Mouse (Mus musculus) heart, embryonic 14.5 days (tissue): ENCODE measurements around the gene Hmg20a. TPM values are rescaled to one million over a fixed set of nuclear protein-coding genes. Genes with fewer than 3 reads are reported as not detected.

Experiments used
- ATAC-seq: fragments of 200-750 bp; cut with Nextera tagmentation; 2 replicates; pipeline ENCODE4 v1.8.0; 2017; ENCODE audit warnings: low read depth, moderate TSS enrichment; ENCODE audit not compliant: insufficient number of reproducible peaks, insufficient read depth, low FRiP score
- H3K27ac ChIP-seq, 2 experiments: fragments of 200-500 bp in 1 of 2; fragments of 300-500 bp in 1 of 2; sonication (generic) in 1 of 2; replicated peaks in 1 of 2; 2 replicates each; pipeline ENCODE4 v1.5.1; 2012 to 2014; ENCODE audit warnings: low read depth in 2 of 2, low read length in 2 of 2, control low read depth in 1 of 2, mild to moderate bottlenecking in 1 of 2, mixed read lengths in 1 of 2; ENCODE audit not compliant: control insufficient read depth in 1 of 2, insufficient read depth in 1 of 2
- H3K27me3 ChIP-seq: fragments of 300-500 bp; sonication (generic); 2 replicates; pipeline ENCODE4 v1.6.1; 2014; ENCODE audit warnings: mild to moderate bottlenecking, low read length, control low read depth; ENCODE audit not compliant: control insufficient read depth, insufficient read depth
- H3K36me3 ChIP-seq: fragments of 300-500 bp; sonication (generic); 2 replicates; pipeline ENCODE4 v1.6.1; 2014; ENCODE audit warnings: mild to moderate bottlenecking, control low read depth, low read length, mixed read lengths; ENCODE audit not compliant: control insufficient read depth, insufficient read depth
- H3K4me1 ChIP-seq, 2 experiments: fragments of 200-500 bp in 1 of 2; fragments of 300-500 bp in 1 of 2; sonication (generic) in 1 of 2; 2 replicates each; pipeline ENCODE4 v1.6.1; 2012 to 2014; ENCODE audit warnings: low read length in 2 of 2, control low read depth in 1 of 2, mixed read lengths in 1 of 2; ENCODE audit not compliant: control insufficient read depth in 2 of 2, insufficient read depth in 2 of 2
- H3K4me2 ChIP-seq: fragments of 300-500 bp; sonication (generic); 2 replicates; pipeline ENCODE4 v1.6.1; 2014; ENCODE audit warnings: mild to moderate bottlenecking, low read length
- H3K4me3 ChIP-seq, 2 experiments: fragments of 200-500 bp in 1 of 2; fragments of 300-500 bp in 1 of 2; sonication (generic) in 1 of 2; 2 replicates each; pipeline ENCODE4 v1.5.1; 2012 to 2014; ENCODE audit warnings: low read length in 2 of 2, mild to moderate bottlenecking in 2 of 2, control low read depth in 1 of 2, low read depth in 1 of 2, moderate library complexity in 1 of 2; ENCODE audit not compliant: control insufficient read depth in 1 of 2, insufficient read depth in 1 of 2
- H3K9ac ChIP-seq: fragments of 300-500 bp; sonication (generic); 2 replicates; pipeline ENCODE4 v1.6.1; 2014; ENCODE audit warnings: mild to moderate bottlenecking, low read length
- H3K9me3 ChIP-seq: fragments of 300-500 bp; sonication (generic); 2 replicates; pipeline ENCODE4 v1.6.1; 2016; ENCODE audit warnings: low read length, control low read depth; ENCODE audit not compliant: control insufficient read depth
- WGBS: fragments of 180-500 bp; shearing (Covaris S2); extraction: QIAGEN DNeasy Blood & Tissue Kit; methylation state at CpG from one replicate; pipeline ENCODE4 v1.1.7; 2014; 5-methylcytosine and 5-hydroxymethylcytosine counted together
- polyA plus RNA-seq: library from polyadenylated mRNA; unstranded; fragments of >200 nt; fragmentation: Nextera tagmentation; extraction: Ambion mirVana; gene quantifications from 2 replicates; pipeline ENCODE4 v1.2.1, GENCODE M21; 2014

The Hmg20a gene
- polyA plus RNA-seq, 1 experiment from 2014 or later = 58.5 TPM

- Histone ChIP-seq H3K27me3 (no peaks in the 10 kb centered on the region), H3K9me3 (no peaks in the 10 kb centered on the region), H3K36me3 (peaks cover 71% of the 10 kb centered on the region), H3K4me1 (peaks cover 0 to 23% of the 10 kb centered on the region in 2 experiments; a peak in 3 of 4 replicates), H3K4me3 (no peak overlapping the region), H3K9ac (no peak overlapping the region), H3K27ac (no peak overlapping the region; a peak in 1 of 4 replicates), H3K4me2 (no peak overlapping the region)
- 96% methylated on average over 1 of the region's 1 CpGs for whole genome bisulfite sequencing
- ATAC-seq = no peak
These were observed 67.0 kb downstream of the Hmg20a start for GRCm38 (mm10) chr9:56485423-56485822.

- H3K4me1 ChIP-seq = peaks cover 0 to 23% of the 10 kb centered on the region in 2 experiments; a peak in 3 of 4 replicates
- no peak overlapping the region for H3K9ac ChIP-seq
- WGBS = 70% methylated on average over 3 of the region's 3 CpGs
- ATAC-seq = no peak
- H3K4me3 ChIP-seq = no peak overlapping the region
- no peaks in the 10 kb centered on the region for H3K27me3 ChIP-seq
- peaks cover 71% of the 10 kb centered on the region for H3K36me3 ChIP-seq
- no peaks in the 10 kb centered on the region for H3K9me3 ChIP-seq
- H3K4me2 ChIP-seq = no peak overlapping the region
- no peak overlapping the region for H3K27ac ChIP-seq
These were observed 67.7 kb downstream of the Hmg20a start for GRCm38 (mm10) chr9:56486158-56486557.

- no peaks in the 10 kb centered on the region for H3K9me3 ChIP-seq
- no peak overlapping the region for H3K27ac ChIP-seq
- no peak for ATAC-seq
- H3K4me1 ChIP-seq = peaks cover 0 to 23% of the 10 kb centered on the region in 2 experiments; a peak in 3 of 4 replicates
- H3K36me3 ChIP-seq = peaks cover 71% of the 10 kb centered on the region
- H3K4me3 ChIP-seq = no peak overlapping the region
- no peaks in the 10 kb centered on the region for H3K27me3 ChIP-seq
- no peak overlapping the region for H3K9ac ChIP-seq
- WGBS = 84% methylated on average over 3 of the region's 3 CpGs
- H3K4me2 ChIP-seq = no peak overlapping the region
These were observed 69.2 kb downstream of the Hmg20a start for GRCm38 (mm10) chr9:56487651-56488050.

GRCm38 (mm10) chr9:56492391-56492790, 74.0 kb downstream of the Hmg20a start:
- no peak overlapping the region for H3K27ac ChIP-seq
- H3K4me1 ChIP-seq = peaks cover 19 to 42% of the 10 kb centered on the region in 2 experiments
- no peak overlapping the region for H3K4me3 ChIP-seq
- H3K36me3 ChIP-seq = peaks cover 88% of the 10 kb centered on the region
- no peak for ATAC-seq
- no peak overlapping the region for H3K9ac ChIP-seq
- H3K27me3 ChIP-seq = no peaks in the 10 kb centered on the region
- 71% methylated on average over 3 of the region's 3 CpGs for WGBS
- H3K9me3 ChIP-seq = no peaks in the 10 kb centered on the region
- H3K4me2 ChIP-seq = no peak overlapping the region

GRCm38 (mm10) chr9:56492916-56493315, 74.5 kb downstream of the Hmg20a start:
- H3K36me3 ChIP-seq = peaks cover 83% of the 10 kb centered on the region
- no peak overlapping the region for H3K9ac ChIP-seq
- H3K9me3 ChIP-seq = no peaks in the 10 kb centered on the region
- 53% methylated on average over 1 of the region's 1 CpGs for WGBS
- H3K4me1 ChIP-seq = peaks cover 20 to 42% of the 10 kb centered on the region in 2 experiments
- no peak for ATAC-seq
- H3K4me3 ChIP-seq = no peak overlapping the region
- H3K4me2 ChIP-seq = no peak overlapping the region
- H3K27ac ChIP-seq = no peak overlapping the region
- no peaks in the 10 kb centered on the region for H3K27me3 ChIP-seq

GRCm38 (mm10) chr9:56495088-56495487, 76.7 kb downstream of the Hmg20a start:
- Histone ChIP-seq H3K4me2 (no peak overlapping the region), H3K4me3 (no peak overlapping the region), H3K9ac (no peak overlapping the region), H3K4me1 (peaks cover 30 to 48% of the 10 kb centered on the region in 2 experiments), H3K9me3 (no peaks in the 10 kb centered on the region), H3K36me3 (peaks cover 61% of the 10 kb centered on the region), H3K27ac (peak overlapping the region in 1 of 2 experiments; percentile 93; a peak in 2 of 4 replicates), H3K27me3 (no peaks in the 10 kb centered on the region)
- no peak for ATAC-seq
- WGBS = 52% methylated on average over 7 of the region's 7 CpGs

- Histone ChIP-seq H3K27me3 (no peaks in the 10 kb centered on the region), H3K4me1 (peaks cover 30 to 48% of the 10 kb centered on the region in 2 experiments), H3K36me3 (peaks cover 54% of the 10 kb centered on the region), H3K4me2 (no peak overlapping the region), H3K4me3 (no peak overlapping the region), H3K27ac (peak overlapping the region; percentile 85 to 93), H3K9ac (0 out of 2 replicates have a peak overlapping the region, but pooled peaks have one; percentile 34), H3K9me3 (no peaks in the 10 kb centered on the region)
- 26% methylated on average over 5 of the region's 5 CpGs for WGBS
- ATAC-seq = no peak
These were observed 77.4 kb downstream of the Hmg20a start for GRCm38 (mm10) chr9:56495795-56496232.

GRCm38 (mm10) chr9:56496567-56496966, 78.2 kb downstream of the Hmg20a start:
- Histone ChIP-seq H3K4me3 (no peak overlapping the region), H3K27ac (peak overlapping the region; percentile 85 to 93), H3K9me3 (no peaks in the 10 kb centered on the region), H3K4me2 (no peak overlapping the region), H3K27me3 (no peaks in the 10 kb centered on the region), H3K9ac (peak overlapping the region; percentile 55), H3K4me1 (peaks cover 33 to 55% of the 10 kb centered on the region in 2 experiments), H3K36me3 (peaks cover 47% of the 10 kb centered on the region)
- WGBS = 85% methylated on average over 5 of the region's 5 CpGs
- ATAC-seq = no peak
